Mouse (Mus musculus): ENCODE measurements at regions not wholly inside any gene's neighbourhood (a gene's known extent, or its start where the extent isn't known, plus 50 kb on each side); places are given as distances from the start of the nearest gene placed in this dataset.

DNA sequence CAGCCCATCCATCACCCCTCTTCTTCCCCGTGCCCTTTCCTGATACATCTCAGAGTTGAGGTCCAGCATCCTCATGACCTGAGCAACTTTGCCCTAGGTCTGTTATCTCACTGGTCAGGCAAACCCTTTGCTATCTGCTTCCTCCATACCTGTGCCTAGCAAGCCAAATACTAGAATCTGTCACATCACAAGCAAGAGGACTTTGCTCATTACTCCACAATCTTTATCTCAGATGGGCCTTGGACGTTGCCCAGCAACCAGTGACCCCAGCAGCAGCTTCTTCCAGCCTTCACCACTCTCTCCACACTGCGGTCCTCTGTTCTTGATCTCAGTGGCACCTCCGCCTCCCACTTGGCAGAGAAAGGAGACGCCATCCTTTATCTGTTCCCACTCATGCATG lies 54.4 kb upstream of the Slc2a1 start:
- TF ChIP-seq GATA1 (IDR thresholded peaks at IDR 0.05; ENCODE audit: low read length): peak; percentile 80
- peak; percentile 77 for TF ChIP-seq TAL1 (IDR thresholded peaks at IDR 0.05; ENCODE audit: low read length)
- Histone ChIP-seq H3K4me1 (ENCODE audit: control insufficient read depth) (peaks cover 83% of the 10 kb centered on the region), H3K4me3 (replicated peaks) (peak overlapping the region; percentile 35), H3K27me3 (ENCODE audit: control insufficient read depth) (peaks cover 30% of the 10 kb centered on the region), H3K9me3 (ENCODE audit: control insufficient read depth, low read length) (no peaks in the 10 kb centered on the region), H3K36me3 (ENCODE audit: control insufficient read depth) (peaks cover 23% of the 10 kb centered on the region)

DNA sequence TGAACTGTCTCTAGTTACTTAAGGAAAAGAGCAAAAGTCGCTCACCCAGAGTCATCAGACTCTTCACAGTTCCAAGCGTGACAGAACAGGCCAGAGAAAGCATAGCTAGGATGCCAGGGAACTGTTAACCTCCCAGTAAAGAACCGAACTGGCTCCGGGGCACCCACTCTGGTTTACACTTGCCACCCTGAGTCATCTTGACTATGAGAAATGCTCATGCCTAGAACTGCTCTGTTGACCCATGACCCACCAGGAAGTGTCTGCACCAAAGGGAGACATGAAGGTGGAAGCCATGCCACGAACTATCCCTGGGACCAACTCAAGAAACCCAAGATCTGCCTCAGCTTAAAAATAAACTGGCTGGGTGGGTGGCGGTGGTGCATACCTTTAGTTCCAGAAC lies 51.3 kb upstream of the Slc2a1 start:
- peaks cover 21% of the 10 kb centered on the region for H3K36me3 ChIP-seq (ENCODE audit: control insufficient read depth)
- H3K4me3 ChIP-seq (replicated peaks): no peak overlapping the region
- H3K27me3 ChIP-seq (ENCODE audit: control insufficient read depth): peaks cover 52% of the 10 kb centered on the region
- peaks cover 71% of the 10 kb centered on the region for H3K4me1 ChIP-seq (ENCODE audit: control insufficient read depth)
- H3K9me3 ChIP-seq (ENCODE audit: control insufficient read depth, low read length): no peaks in the 10 kb centered on the region
- TF ChIP-seq GATA1 (IDR thresholded peaks at IDR 0.05; ENCODE audit: low read length) (no peak), TAL1 (IDR thresholded peaks at IDR 0.05; ENCODE audit: low read length) (no peak)

DNA sequence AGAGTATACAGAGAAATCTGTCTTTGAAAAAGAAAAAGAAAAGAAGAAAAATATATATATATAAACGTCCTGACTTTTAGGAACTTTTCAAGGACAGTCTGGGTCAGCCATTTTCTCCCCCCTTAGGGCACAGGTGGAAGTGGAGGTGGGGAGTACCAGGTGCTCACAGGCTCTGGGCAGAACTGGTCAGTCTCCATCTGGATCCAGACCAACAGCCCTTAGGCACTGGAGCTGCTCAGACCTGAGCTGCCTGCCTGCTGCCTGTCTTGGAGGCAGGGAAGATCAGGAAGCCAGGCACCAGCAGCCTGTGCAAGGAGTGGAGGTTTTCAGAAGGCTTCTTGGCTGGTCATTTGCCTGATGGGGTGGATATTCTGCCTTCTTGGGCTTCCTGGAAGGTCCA lies 50.7 kb upstream of the Slc2a1 start:
- H3K4me1 ChIP-seq (ENCODE audit: control insufficient read depth): peaks cover 67% of the 10 kb centered on the region
- H3K36me3 ChIP-seq (ENCODE audit: control insufficient read depth): peaks cover 17% of the 10 kb centered on the region
- peaks cover 55% of the 10 kb centered on the region for H3K27me3 ChIP-seq (ENCODE audit: control insufficient read depth)
- no peaks in the 10 kb centered on the region for H3K9me3 ChIP-seq (ENCODE audit: control insufficient read depth, low read length)
- TF ChIP-seq TAL1 (IDR thresholded peaks at IDR 0.05; ENCODE audit: low read length): no peak
- H3K4me3 ChIP-seq (replicated peaks): no peak overlapping the region

All from erythroblast, embryonic 14.5 days (primary cell).